Mouse (Mus musculus) urinary bladder, adult 2 months (tissue): Measurements from ENCODE around the gene Prkce. TPM values are rescaled to one million over a fixed set of nuclear protein-coding genes. Genes with fewer than 3 reads are reported as not detected.

ENCODE experiments used
- DNase-seq: peaks from one replicate; pipeline ENCODE4 v3.0.0; 2022; ENCODE audit warnings: low spot score
- polyA plus RNA-seq: library from polyadenylated mRNA; depleted of rRNA; stranded (reverse); fragments of >200 nt; gene quantifications from 2 replicates; pipeline ENCODE4 v1.2.3, GENCODE M21; 2012

The Prkce gene
- polyA plus RNA-seq, 1 experiment = 5.8 TPM

DNA sequence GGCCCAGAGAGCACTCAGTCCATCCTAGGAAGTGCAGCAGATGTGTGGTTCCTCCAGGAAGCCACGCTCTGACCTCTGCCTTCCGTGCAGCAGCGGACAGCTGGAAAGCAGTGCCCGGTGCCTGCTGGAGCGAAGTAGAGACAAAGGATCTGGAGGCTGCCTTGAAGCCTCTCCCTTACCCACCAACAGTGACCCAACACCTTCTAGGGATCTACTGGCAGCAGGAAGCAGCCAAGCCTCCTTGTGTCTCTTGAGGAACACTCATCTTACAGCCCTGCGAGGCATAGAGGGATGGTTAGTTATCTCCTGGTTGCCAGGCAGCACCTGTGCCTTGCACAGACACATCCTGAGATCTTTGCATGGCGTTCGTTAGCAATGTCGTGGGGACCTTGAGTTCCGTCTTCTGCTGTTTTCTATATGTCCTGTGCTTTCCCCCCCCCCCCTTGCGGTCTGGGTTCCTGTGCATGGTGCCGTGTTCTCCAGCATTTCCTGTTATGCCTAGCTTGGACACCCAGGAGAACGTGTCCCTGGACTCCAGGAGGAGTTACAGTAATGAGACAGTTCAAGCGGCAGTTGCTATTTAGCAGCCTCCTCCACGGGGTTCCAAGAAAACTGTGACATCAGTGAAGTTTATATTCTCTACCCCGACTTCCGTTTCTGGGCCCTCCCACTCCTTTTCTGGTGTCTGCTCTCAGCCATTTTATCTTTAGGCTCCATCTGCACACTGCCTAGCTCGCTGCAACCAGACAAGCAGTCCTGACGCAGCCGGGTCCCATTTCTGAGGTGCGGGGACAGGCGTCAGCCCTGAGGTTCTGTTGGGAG is 133.4 kb downstream of the Prkce start:
- DNase-seq = no peak

DNA sequence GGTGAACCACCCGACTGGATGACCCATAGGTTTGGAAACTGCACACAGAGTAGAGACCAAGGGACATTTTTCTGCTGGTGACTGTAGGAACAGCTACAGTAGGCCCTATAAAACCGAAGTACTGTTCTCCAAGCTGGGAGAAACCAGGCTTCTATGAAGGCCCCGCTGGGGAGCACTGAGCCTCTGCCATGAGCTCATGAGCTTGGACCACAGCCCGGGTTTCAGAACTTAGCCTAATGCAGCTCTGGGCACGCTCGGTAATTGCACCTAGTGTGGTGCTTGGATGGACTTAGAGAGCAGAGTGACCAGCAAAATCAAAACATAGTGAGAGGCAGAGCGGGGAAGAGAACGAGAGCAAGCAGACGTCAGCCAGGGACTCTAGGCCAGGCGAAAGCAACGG is 134.7 kb downstream of the Prkce start:
- no peak for DNase-seq

DNA sequence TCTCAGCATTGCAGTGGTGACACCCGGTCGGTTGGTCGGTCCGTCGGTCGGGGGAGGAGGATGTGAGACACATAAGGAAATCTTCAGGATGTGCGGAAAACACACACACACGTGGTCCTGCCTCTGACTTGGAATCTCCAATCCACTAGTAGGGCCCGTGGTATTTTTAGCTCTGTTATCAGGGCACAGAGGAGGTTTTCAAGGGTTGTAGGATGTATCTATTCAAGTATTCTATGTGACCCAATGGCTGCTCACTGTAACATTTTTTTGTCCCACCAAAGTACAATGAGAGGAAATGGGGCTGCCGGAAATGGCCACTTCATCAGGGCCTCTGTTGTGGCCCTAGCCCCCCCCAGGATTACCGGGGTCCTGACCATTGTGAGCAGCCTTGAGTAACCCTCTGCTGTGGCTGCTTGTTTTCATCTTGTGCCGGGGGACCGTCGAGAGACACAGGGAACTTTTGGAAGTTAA is 135.3 kb downstream of the Prkce start:
- DNase-seq = no peak

DNA sequence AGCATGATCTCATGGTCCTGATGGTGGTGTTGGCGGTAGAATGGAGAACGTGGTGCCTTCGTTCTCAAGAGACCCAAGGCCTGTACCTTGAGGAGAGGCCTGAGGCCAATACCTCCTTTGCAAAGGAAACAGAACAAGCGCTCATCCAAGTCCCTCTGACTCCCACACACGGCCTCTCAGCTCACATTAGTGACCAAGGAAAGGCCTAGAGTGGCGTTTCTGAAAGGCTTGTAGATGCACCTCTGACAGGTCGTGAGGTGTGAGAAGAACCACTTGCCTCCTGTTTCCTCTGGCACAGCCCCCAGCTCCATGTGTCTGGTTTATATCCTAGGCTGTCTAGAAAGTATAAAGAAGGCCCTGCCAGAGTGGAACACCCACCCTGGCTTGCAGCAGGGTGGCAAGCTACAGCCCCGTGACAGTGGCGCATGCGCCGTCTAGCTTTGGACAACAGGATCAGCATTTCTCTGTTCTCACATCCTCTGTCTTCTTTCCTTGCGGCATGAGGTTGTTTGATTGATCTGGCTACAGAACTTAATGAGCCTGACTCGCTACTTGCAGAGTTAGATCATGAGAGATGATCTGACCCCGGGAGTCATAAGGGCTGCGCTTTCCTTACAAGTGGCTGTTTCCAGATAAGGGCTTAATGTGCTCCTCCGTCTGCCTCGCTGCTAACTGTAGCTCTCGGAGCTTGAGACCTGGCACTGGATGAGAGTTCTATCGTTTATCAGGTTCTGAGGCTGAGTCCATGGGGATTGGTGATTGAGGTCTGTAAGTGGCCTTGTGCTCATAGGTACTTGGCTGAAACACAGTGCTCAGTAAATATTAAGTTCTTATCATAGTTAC is 136.0 kb downstream of the Prkce start:
- DNase-seq = no peak

DNA sequence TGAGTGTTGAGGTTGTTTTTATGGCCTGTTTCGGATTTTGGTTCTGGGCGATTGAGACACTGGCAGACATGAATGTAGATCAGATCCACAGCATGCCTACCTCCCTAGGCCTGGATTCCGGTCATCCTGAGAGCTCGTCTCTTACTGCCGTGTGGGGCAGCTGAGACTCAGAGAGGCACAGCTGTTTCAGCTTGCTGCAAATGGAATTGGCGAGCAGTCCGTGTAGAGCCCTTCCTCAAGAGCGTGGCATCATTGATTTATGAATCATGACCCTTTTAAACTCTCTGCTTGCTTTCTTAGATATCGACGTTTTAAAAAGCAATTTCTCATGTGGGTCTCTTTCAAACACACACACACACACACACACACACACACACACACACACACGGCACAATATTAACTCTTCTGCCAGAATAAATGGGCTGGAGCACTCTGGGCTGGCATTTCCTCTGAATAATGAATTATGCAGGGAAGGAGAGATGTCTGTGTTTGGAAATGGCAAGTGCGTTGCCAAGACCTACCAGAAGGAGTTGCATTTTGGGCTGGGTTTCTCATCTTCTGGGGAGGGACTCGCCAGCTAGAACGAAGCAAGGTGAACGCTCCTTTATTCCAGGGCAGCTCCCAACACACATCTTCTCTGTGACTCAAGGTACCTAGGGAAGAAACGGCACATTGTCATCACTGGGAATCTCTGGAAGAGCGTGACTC is 137.5 kb downstream of the Prkce start:
- DNase-seq = no peak

DNA sequence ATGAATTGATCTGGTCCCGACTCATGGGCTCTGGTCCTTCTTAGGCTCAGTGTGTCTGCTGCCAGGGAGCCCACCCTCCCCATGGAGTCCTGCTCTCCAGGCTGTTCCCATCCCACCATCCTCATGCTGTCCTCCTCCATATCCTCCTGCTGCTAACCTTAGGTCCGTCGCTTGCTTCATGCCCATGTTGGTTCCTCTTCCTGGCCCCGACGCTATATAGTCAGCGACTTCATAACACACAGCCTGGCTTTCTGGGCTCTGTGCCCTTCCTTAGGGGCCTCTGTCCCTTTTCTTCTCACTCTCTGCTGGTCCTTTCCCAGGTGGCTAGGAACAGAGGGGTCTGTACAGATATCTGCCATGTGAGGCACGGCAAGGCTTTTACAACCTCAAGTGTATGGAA is 138.6 kb downstream of the Prkce start:
- no peak for DNase-seq

DNA sequence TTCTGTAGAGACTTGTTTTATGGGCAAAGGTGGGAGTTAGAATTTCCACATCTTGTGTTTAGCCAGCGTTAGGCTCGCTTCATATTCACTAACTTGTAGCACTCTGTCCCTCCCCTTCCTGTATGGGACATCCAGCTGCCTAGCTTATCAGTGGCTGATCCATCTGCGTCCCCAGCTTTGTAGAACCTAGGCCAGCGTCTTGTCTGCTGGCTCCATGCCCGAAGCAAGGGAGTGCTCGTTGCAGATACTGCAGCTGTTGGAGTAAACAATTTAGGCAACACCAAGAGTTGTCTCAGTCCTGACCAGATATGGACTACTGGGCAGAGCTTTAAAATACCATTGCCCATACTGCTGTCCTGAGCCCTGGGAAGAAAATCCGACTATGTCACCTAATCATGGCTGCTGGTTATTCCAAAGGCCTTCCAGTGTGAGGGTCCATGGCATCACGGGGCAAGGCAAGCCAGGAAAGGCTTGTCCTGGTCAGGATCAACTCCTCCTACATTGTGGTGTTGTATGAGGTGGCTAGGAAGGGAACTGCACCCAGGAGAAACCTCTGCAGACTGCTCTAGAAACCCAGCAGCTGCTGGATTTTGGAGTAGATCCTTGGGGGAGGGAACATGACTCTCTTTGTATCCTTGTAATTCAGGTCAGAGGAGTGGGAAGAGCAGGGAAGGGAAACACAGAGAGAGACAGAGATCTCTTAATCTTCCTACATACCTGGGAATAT is 146.0 kb downstream of the Prkce start:
- DNase-seq = no peak

DNA sequence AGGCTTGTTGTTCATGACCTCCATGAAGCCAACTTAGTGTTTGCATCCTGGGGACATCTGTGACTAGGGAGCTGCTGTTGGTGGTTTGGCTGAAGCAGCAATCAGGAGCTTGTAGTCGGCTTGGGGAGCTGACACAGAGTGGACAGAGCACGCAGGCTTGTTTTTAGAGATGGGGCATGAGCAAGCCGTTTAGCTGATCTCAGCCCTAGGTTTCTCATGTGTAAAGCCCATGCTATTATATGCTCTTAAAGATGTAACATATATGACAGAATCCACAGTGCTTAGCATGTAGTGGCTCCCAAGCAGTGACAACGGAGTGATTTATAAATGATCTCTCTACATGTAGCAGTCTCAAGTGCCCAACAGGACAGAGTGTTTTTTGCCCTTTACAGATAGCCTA is 148.3 kb downstream of the Prkce start:
- no peak for DNase-seq

DNA sequence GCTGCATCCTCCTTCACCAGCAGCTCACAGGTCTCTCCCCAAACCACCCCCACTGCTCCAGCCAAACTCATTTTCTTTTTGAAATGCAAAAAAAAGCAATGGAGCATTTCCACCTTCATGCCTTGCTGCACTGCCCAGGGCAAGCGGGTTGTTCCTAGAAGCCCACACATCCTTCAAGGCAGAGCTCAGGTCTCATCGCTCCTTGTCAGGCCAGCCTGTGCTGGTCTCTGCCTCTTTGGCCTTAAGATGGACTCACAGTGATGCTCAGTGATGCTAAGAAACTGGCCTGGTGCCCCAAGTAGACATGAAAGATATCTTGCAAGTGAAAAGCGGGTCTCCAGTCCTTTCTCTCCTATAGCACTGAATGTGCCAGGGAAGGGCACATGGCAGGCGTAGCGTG is 149.2 kb downstream of the Prkce start:
- DNase-seq = no peak

DNA sequence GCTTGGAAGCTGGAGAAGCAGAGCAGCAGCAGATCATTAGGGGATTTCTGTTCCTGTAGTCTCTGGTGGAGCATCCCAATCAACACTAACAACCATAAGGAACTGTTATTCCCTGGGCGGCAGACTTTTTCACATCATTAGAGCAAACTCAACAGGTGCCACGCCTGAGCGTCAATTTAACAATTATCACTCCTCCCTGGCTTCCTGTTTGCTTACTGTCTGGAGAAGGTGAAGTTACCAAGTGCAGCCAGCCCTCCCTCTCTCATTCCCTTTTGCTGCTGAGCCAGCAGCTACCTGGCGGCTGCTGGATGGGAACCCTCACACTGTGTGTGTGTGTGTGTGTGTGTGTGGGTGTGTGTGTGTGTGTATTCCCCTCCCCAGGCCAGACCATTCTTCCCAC is 149.6 kb downstream of the Prkce start:
- no peak for DNase-seq

DNA sequence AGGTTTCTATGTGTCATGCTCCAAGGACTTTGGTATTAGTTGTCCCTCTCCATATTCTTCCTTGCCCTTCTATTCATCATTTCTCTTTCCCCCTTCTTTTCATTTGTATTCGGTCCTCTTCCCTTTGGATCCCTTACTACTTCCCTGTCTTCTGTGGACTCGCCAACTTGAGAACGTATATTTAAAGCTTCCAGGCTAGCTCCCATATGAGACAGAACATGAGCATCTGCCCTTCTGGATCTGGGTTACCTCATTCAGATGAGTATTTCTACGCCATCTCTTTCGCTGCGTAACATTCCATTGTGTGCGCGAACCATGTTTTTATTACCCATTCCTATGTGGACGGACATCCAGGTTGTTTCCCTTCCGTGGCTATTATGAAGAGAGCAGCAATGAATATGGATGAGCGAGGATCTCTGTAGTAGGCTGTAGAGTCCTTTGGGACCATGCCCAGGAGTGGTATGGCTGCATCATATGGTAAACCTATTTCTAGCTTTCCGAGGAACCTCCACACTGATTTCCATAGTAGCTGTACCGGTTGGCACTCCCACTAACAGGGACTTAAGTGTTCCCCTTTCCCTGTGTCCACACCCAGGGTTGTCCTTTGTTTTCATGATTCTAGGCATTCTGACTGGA is 152.5 kb downstream of the Prkce start:
- DNase-seq = no peak

DNA sequence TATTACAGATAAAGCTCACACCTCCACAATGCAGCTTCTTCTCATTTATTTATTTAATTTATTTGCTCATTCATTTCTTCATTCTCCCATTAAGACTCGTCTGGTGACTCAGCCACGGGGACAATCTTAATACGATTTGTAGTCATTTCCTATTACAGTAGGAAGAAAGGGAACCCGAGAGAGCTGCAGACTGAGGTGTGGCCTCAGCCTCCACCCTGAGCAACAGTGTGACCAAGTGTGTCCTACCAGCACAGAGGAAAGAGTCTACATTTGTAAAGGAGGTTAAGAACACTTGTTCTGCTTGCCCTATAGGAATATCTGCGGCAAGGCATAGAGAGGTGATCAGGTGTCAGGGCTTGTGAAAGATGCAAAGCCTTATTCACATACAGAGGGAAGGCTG is 155.3 kb downstream of the Prkce start:
- DNase-seq = no peak

DNA sequence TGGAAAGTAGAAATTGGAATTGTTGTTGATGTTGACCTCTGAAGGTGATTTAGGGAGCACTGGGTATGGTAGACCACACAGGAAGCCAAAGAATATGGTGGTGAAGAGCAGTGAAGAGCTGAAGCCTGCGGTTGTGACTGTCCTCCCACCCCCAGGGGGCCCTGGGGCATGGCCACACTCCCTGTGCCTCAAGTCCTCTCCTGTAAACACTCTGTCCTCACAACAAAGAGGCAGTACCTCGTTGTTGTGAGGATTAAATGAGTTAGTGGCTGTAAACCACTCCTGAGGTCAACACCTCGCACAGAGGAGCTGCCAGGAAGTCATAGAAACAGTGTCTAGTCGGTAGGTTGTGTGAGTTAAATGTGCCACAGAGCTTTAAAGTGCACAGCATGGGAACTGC is 155.7 kb downstream of the Prkce start:
- DNase-seq = no peak

DNA sequence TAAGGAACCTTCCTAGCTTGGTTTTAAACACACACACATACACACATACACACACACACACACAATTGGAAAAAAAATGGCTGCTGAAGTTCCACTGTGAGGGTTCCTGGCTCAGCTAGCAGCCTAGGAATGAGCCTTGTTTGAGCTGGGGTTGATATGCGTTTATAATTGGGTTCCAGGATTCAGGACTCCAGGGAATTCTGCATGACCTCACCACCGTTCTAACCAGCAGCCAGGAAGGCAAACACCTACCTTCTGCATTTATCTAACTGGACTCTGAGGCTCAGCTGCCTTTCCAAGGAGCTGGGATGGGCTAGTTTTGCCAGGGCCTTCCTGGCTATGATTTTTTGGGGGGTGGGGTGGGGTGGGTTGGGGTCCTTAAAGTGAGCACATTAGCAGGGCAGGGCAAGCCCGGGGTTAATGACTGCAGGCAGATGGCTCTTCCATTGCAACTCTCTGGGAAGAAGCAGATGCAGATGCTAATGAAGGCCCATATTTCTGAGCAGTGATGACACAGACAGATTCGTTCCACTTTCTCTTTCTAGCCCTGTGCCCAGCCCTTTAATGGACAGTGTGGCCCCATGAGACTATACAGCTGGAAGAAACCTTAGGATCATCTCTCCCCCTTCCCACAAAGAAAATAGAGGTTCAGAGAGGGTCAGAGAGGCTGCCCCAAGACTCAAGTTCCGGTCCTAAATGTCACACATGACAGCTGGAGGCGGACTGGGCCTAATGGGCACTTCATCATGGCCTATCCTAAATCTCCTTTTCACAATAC is 156.5 kb downstream of the Prkce start:
- DNase-seq = no peak

DNA sequence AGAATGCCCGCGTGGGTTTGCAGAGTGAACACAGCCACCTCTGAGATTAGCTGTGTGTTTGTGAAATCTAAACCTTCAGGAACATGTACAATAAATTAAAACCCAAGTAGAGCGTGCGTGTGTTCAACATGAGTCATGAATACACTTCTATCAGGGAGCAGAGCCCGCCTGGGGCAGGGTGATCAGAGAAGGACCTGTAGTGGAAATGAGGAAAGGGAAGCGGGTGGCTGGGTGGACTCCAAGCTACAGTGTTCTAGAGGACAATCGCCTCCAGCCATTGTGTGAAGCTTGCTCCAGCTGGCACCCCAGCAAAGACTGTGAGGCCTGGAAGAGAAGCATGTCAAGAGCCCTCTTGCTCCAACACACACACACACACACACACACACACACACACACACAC is 157.2 kb downstream of the Prkce start:
- DNase-seq = no peak

DNA sequence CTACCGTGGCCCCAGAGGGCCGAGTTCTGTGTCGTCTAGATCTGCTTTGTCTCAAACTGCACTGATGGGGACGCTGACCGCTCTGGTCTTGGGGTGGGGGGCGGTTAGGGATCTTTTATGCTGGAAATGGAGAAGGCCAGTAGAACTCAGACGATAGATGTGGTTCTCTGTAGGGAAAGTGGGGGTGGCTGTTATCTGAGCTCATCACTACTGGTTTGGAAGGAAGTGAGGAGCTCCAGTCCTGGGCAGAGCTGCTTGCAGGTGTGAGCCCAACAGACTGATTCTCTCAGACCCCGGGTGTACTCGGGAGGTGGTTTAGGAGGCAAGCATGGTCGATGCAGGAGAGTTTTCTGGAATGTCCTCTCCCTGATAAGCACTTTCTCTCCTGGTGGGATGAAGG is 157.7 kb downstream of the Prkce start:
- no peak for DNase-seq

DNA sequence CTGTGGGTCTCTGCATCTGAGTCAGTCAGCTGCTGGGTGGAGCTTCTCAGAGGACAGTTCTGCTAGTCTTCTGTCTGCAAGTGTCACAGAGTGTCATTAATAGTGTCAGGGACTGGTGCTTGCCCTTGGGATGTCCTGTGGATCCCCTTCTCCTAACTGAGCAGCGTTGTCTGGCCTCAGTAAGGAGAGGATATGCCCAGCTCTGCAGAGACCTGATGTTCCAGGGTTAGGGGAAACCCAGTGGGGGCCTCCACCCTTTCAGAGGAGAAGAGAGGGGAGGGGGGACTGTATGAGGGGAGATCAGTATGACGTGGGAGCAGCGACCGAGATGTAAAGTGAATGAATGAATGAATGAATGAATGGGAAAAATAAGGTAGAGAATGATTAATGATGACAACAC is 160.4 kb downstream of the Prkce start:
- DNase-seq = no peak

DNA sequence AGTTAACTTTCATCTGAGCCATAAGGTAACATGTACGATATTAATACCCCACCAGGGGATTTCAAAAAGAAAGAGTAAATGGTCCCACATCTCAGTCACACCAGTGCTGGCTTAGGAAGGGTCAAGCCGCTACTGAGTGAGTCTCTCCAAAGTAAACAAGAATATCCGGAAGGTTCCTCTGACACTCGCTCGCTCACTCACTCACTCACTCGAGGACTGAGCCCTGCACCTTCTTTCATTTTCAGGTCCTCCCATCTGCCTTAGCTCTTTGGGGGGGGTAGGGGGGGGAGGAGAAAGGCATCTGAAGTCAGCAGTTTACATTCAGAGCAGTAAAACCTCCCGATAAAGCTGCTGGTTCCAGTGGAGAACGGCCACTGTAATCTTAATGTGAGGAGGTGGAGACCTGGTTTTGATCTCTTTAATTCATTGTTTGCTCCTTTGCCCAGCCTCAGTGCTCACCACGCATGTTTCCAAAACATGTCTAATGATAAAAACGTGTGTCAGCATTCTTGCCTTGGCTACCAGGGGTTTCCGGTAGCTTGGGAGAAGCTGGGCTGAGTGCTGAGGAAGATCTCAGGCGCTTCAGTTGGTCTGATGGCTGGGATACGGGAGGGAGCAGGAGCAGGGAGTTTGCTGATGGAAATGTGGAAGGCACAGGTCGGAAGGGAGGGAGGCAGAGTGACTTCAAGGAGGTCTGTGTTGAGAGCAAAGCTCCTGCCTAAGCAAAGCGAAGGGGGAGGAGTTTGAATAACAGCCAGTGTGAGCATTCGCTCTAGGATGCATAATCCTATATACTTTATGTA is 161.9 kb downstream of the Prkce start:
- no peak for DNase-seq

DNA sequence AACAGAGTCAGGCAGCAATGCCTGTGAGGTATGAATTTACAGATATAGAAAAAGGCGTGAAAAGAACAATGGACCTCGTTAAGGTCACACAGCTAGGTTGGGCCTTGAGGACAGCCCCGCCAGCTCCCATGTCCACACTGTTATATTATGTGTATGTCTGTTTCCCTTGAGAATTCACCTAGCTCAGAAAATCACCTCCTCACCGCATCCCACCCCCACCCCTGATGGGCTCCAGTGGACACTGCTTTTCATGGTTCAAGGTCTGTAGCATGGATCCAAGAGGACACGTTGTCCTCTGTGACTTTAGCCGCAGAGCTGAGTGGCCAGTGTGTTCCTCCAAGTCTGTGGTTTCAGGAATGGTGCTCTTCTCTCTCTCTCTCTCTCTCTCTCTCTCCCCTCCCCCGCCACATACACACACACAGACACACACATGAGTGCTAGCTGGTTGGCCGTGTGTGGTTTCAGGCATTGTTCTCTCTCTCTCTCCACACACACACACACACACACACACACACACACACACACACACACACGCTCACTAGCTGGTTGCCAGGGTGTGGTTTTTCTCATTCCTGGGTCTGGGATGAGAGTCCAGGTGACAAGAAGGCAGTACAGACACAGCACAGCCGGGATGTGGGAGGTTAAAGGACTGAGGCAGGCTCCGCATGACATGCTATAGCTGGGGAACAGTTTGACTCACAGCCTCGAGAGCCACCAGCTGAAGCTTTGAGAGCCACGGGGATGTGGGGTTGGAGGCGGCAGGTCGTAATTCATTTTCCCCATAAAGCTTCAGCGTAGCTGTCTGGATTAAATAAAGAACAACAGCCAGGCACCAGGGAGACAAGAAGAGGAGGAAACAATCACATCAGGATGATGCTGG is 162.7 kb downstream of the Prkce start:
- DNase-seq = no peak
